Mouse (Mus musculus): ENCODE results near the gene Erv3.
"Not testable (repeated sequence)": the region's sequence is repeated elsewhere in the genome, so short reads cannot be mapped to it uniquely, and the experiment has no call there.

DNA sequence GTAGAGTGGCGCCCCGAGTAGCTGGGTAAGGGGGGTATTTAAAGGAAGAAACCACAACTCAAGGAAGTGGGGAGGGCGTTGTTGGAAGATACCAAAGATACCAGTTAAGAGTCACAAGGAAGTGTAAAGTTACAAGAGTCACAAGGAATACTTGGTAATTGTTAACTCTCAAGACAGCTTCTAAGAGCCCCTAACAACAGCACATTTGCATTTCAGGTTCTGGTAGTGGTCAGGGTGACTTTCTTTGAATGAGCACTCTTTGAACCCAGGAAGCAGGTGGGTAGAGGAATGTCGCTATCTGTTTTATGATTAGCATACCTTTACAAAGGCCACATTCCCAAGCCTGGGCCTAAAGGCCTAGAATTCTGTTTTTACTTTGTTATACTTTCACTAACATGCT, 28.6 kb downstream of the Erv3 start:
- TF ChIP-seq CTCF (IDR thresholded peaks at IDR 0.05; ENCODE audit: control insufficient read depth, insufficient read depth, insufficient read length); MYOD1 (IDR thresholded peaks at IDR 0.05; ENCODE audit: control insufficient read depth, insufficient read length, low read depth); USF1 (IDR thresholded peaks at IDR 0.05; ENCODE audit: low read depth); MAX (IDR thresholded peaks at IDR 0.05): not testable (repeated sequence)

All from C2C12 (cell line).